Comparison of ENCODE assay signal across 18 mouse cellular contexts in the genomic region with DNA sequence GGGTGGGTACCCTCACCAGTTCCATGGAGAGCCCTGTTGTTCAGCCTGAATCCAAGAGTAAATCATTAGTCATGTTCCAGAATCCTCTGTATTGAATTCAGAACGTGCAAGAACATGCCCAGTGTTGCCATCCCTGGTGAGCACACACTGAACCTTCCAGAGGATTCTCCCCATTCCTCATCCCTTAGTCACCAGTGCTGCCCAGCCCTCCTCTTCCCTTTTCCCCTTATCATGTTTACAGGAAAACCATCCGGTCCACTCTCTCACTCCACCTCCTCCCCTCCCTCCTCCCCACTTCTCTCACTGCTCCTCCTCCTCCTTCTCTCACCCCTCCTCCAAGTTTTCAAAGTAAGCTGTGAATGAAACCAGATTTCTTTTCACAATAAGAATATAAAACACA. TPM values are rescaled to one million over a fixed set of nuclear protein-coding genes. Genes with fewer than 3 reads are reported as not detected.
DNase-seq lines count a peak whose midpoint lies in the region; ATAC-seq and TF ChIP-seq lines count a peak whose summit lies in the region.
"Had no signal": no experiment of that assay in that cellular context is flagged by ENCODE, and none has a peak within 500 bp of the region (broad histone marks: within the 10 kb centered on the region; RNA-seq: fewer than 3 reads in every experiment).

No protein-coding gene starts in this region.

- 0 out of 2 replicates have a peak, but pooled peaks cover 3% of the 10 kb centered on the region for H3K4me1 ChIP-seq in heart, embryonic 12.5 days (replicated peaks)
- H3K4me1 ChIP-seq in lung, embryonic 16.5 days (replicated peaks; ENCODE audit: control insufficient read depth, insufficient read depth, low read length), result no peaks in the 10 kb centered on the region; the same call in 1 of the 2 replicates
- peaks cover 5% of the 10 kb centered on the region for H3K4me1 ChIP-seq in lung, adult 2 months (ENCODE audit: control insufficient read depth, insufficient read depth, low read length)
- peaks cover 5% of the 10 kb centered on the region; the same call in 1 of the 2 replicates for H3K4me1 ChIP-seq in embryonic fibroblast, embryonic 13.5 days (ENCODE audit: control insufficient read depth, insufficient read depth, low read length)
- H3K4me1 ChIP-seq in stomach, postnatal 0 days (replicated peaks; ENCODE audit: control insufficient read depth, insufficient read depth), result no peaks in the 10 kb centered on the region
- H3K4me1 ChIP-seq: midbrain, embryonic 13.5 days had no signal

- no peak overlapping the region for H3K9ac ChIP-seq in heart, embryonic 12.5 days
- no peak overlapping the region for H3K9ac ChIP-seq in lung, embryonic 16.5 days (ENCODE audit: low read length)
- H3K9ac ChIP-seq in stomach, postnatal 0 days (ENCODE audit: low read length), result no peak overlapping the region
- H3K9ac ChIP-seq: embryonic facial prominence, embryonic 13.5 days; forebrain, postnatal 0 days; liver, embryonic 15.5 days; midbrain, embryonic 13.5 days had no signal

- intact Hi-C loops in heart, postnatal 25 days (cut with DNase I), result no loop called here

- H3K27me3 ChIP-seq in heart, embryonic 12.5 days (replicated peaks), result no peaks in the 10 kb centered on the region; the same call in 1 of the 2 replicates
- H3K27me3 ChIP-seq in lung, embryonic 16.5 days (ENCODE audit: control insufficient read depth, insufficient read depth, low read depth, low read length), result no peaks in the 10 kb centered on the region
- H3K27me3 ChIP-seq in stomach, postnatal 0 days (ENCODE audit: control insufficient read depth, insufficient read depth, low read length), result no peaks in the 10 kb centered on the region
- H3K27me3 ChIP-seq: liver, embryonic 15.5 days; midbrain, embryonic 13.5 days had no signal

- no peaks in the 10 kb centered on the region for H3K9me3 ChIP-seq in heart, embryonic 12.5 days (replicated peaks)
- no peaks in the 10 kb centered on the region for H3K9me3 ChIP-seq in lung, embryonic 16.5 days (ENCODE audit: control insufficient read depth, low read length)
- H3K9me3 ChIP-seq in stomach, postnatal 0 days (ENCODE audit: control insufficient read depth, low read length), result no peaks in the 10 kb centered on the region
- H3K9me3 ChIP-seq: embryonic facial prominence, embryonic 13.5 days; liver, embryonic 15.5 days; midbrain, embryonic 13.5 days had no signal

- no peak for TF ChIP-seq CTCF in lung, adult 2 months (IDR thresholded peaks at IDR 0.05; ENCODE audit: insufficient read depth, low read length)
- TF ChIP-seq CTCF in embryonic fibroblast, embryonic 13.5 days (IDR thresholded peaks at IDR 0.05; ENCODE audit: borderline replicate concordance, insufficient read depth, low read length), result no peak
- TF ChIP-seq CTCF in stomach, postnatal 0 days (IDR thresholded peaks at IDR 0.05; ENCODE audit: low read depth), result no peak

- peak; percentile 61; the same call in 1 of the 2 replicates for ATAC-seq in heart, embryonic 12.5 days (ENCODE audit: insufficient number of reproducible peaks, low FRiP score)
- peak; percentile 66 for ATAC-seq in lung, embryonic 16.5 days (ENCODE audit: low read depth)
- ATAC-seq in stomach, postnatal 0 days (ENCODE audit: low FRiP score, low TSS enrichment), result peak; percentile 75
- no peak for ATAC-seq in activated CD4-positive, CD25-positive, alpha-beta regulatory T cell, adult 4 months
- ATAC-seq: forebrain, postnatal 0 days; intestine, embryonic 16.5 days; midbrain, embryonic 13.5 days had no signal

- H3K27ac ChIP-seq in heart, embryonic 12.5 days (ENCODE audit: poor library complexity, severe bottlenecking), result no peak overlapping the region
- H3K27ac ChIP-seq in lung, embryonic 16.5 days (ENCODE audit: low read length), result no peak overlapping the region
- peak overlapping the region; percentile 45; the same call in 1 of the 2 replicates for H3K27ac ChIP-seq in embryonic fibroblast, embryonic 13.5 days (ENCODE audit: insufficient read depth, low read length)
- no peak overlapping the region for H3K27ac ChIP-seq in stomach, postnatal 0 days (replicated peaks)
- H3K27ac ChIP-seq: embryonic facial prominence, embryonic 13.5 days; liver, embryonic 15.5 days; midbrain, embryonic 13.5 days had no signal

- WGBS in heart, embryonic 12.5 days, result 18% methylated on average over 2 of the region's 2 CpGs
- 7% methylated on average over 2 of the region's 2 CpGs for WGBS in lung, embryonic 16.5 days
- WGBS in lung, adult 2 months, result 12% methylated on average over 2 of the region's 2 CpGs
- WGBS in stomach, postnatal 0 days, result 4% methylated on average over 2 of the region's 2 CpGs

- TF ChIP-seq POLR2A in lung, adult 2 months (IDR thresholded peaks at IDR 0.05; ENCODE audit: borderline replicate concordance, extremely low read depth, low read depth, low read length), result no peak
- TF ChIP-seq POLR2A in embryonic fibroblast, embryonic 13.5 days (IDR thresholded peaks at IDR 0.05; ENCODE audit: low read depth, low read length), result no peak

- H3K4me3 ChIP-seq in heart, embryonic 12.5 days, result no peak overlapping the region
- H3K4me3 ChIP-seq in lung, embryonic 16.5 days (ENCODE audit: low read length), result no peak overlapping the region
- H3K4me3 ChIP-seq in lung, adult 2 months (replicated peaks; ENCODE audit: extremely low read depth, low read depth, low read length), result no peak overlapping the region
- H3K4me3 ChIP-seq in embryonic fibroblast, embryonic 13.5 days (ENCODE audit: insufficient read depth, low read length), result no peak overlapping the region
- H3K4me3 ChIP-seq in stomach, postnatal 0 days (ENCODE audit: low read depth, low read length), result no peak overlapping the region
- H3K4me3 ChIP-seq: embryonic facial prominence, embryonic 13.5 days; liver, embryonic 15.5 days; midbrain, embryonic 13.5 days had no signal

- H3K4me2 ChIP-seq in heart, embryonic 12.5 days, result no peak overlapping the region
- no peak overlapping the region for H3K4me2 ChIP-seq in lung, embryonic 16.5 days (ENCODE audit: low read depth, low read length)
- no peak overlapping the region for H3K4me2 ChIP-seq in stomach, postnatal 0 days (replicated peaks; ENCODE audit: low read depth)
- H3K4me2 ChIP-seq: embryonic facial prominence, embryonic 13.5 days; liver, embryonic 15.5 days; midbrain, embryonic 13.5 days had no signal

- H3K36me3 ChIP-seq in heart, embryonic 12.5 days, result no peaks in the 10 kb centered on the region
- no peaks in the 10 kb centered on the region for H3K36me3 ChIP-seq in lung, embryonic 16.5 days (ENCODE audit: control insufficient read depth, insufficient read depth, low read length)
- H3K36me3 ChIP-seq in stomach, postnatal 0 days (ENCODE audit: control insufficient read depth, insufficient read depth, low read length), result no peaks in the 10 kb centered on the region
- H3K36me3 ChIP-seq: embryonic facial prominence, embryonic 13.5 days; liver, embryonic 15.5 days; midbrain, embryonic 13.5 days had no signal

- TF ChIP-seq EP300 in stomach, postnatal 0 days (optimal IDR thresholded peaks at IDR 0.05), result peak; percentile 84

- no peak for DNase-seq in heart, postnatal 25 days (ENCODE audit: low spot score)
- no peak for DNase-seq in lung, adult 2 months
- DNase-seq in stomach, postnatal 0 days (ENCODE audit: low spot score), result no peak
- DNase-seq in left cerebral cortex, adult 18-20 months (ENCODE audit: low spot score in 2 of 2), result no peak
- DNase-seq: adrenal gland, postnatal 10 days; cerebellum, postnatal 25 days; forebrain, postnatal 0 days; gastrocnemius, postnatal 14 days; kidney, postnatal 36 days; thymus, adult 18-20 months had no signal

RNA-seq across cellular contexts. Expression of a gene that starts 14.4 kb away (rescaled TPM):
- polyA plus RNA-seq in heart, embryonic 12.5 days (2016; fragmentation: Nextera tagmentation; extraction: Ambion mirVana), result 4.6 and 5.2 TPM in 2 replicates
- 1 to 10 TPM; 1.6 to 1.7 TPM for total RNA-seq in heart, postnatal 25 days (2021)
- polyA plus RNA-seq in lung, embryonic 16.5 days (2015; fragmentation: Nextera tagmentation; extraction: Ambion mirVana), result 3.8 and 4.3 TPM in 2 replicates
- polyA plus RNA-seq in lung, adult 2 months (2012; rRNA removed), result 8.2 and 11.2 TPM in 2 replicates
- polyA plus RNA-seq in embryonic fibroblast, embryonic 13.5 days (2011; ENCODE audit: insufficient read length, low read depth, missing spikeins), result 0.42 and 0.85 TPM in 2 replicates
- polyA plus RNA-seq in stomach, postnatal 0 days (2015; fragmentation: Nextera tagmentation; extraction: Ambion mirVana), result 8.7 and 9.1 TPM in 2 replicates
- not detected for polyA plus RNA-seq in activated CD4-positive, CD25-positive, alpha-beta regulatory T cell, adult 4 months (2017; shearing (Covaris generic))
- 10 to 100 TPM; 13.0 to 17.7 TPM for total RNA-seq in left cerebral cortex, adult 18-20 months (2021)
